Mouse (Mus musculus) spleen, adult 2 months (tissue): ENCODE measurements around the gene Hnrnpa2b1.

Experiments
- CTCF ChIP-seq: fragments of 200-500 bp; IDR thresholded peaks from 2 replicates; pipeline ENCODE4 v1.5.1; 2011; ENCODE audit warnings: mild to moderate bottlenecking, inconsistent platforms; ENCODE audit not compliant: insufficient read depth, insufficient read length, insufficient replicate concordance; ENCODE audit errors: extremely low read depth
- POLR2A ChIP-seq: fragments of 200-500 bp; IDR thresholded peaks from 2 replicates; pipeline ENCODE4 v1.6.1; 2011; ENCODE audit warnings: low read depth, low read length, inconsistent platforms

DNA sequence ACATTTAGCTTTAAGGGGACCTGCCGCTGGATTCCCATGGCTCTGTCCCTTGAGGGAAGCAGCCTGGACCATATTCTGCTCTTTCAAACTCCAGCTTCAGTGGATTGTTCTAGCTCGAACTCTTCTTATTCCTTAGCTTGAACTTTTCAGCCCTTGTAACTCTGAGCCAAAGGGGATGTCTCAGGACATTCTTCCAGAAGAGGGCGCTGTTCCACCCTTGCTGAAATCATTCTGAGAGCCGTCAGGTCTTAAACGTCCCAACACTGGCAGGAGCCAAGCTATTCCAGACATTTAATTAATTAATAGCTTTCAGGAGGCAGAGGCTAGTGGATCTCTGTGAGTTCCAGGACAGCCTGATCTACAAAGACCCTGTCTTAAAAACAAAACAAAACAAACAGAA is 40.4 kb upstream of the Hnrnpa2b1 start:
- peak; percentile 28; the same call in 1 of the 2 replicates for TF ChIP-seq CTCF
- no peak for TF ChIP-seq POLR2A
